Mouse (Mus musculus): ENCODE data around the gene Glud1.

Glud1 gene

GRCm38 (mm10) chr14:34382921-34383704 lies 72.6 kb downstream of the Glud1 start:
- no peak for DNase-seq

GRCm38 (mm10) chr14:34393295-34393694 lies 82.8 kb downstream of the Glud1 start:
- no peak for DNase-seq

Measured in cerebellum, postnatal 36 days (tissue).